Mouse (Mus musculus): ENCODE results near the gene Ttc36. TPM values are rescaled to one million over a fixed set of nuclear protein-coding genes. Genes with fewer than 3 reads are reported as not detected.

Gene Ttc36
- polyA plus RNA-seq, 1 experiment: 17.6 TPM

GRCm38 (mm10) chr9:44817522-44817921, 14.7 kb upstream of the Ttc36 start:
- H3K4me1 ChIP-seq (ENCODE audit: control insufficient read depth, insufficient read depth, low read length): no peaks in the 10 kb centered on the region
- no peak for DNase-seq
- H3K4me3 ChIP-seq (replicated peaks; ENCODE audit: extremely low read depth, low read depth, low read length): no peak overlapping the region
- TF ChIP-seq CTCF (IDR thresholded peaks at IDR 0.05; ENCODE audit: insufficient read depth, low read length): no peak
- no peak for TF ChIP-seq POLR2A (IDR thresholded peaks at IDR 0.05; ENCODE audit: borderline replicate concordance, extremely low read depth, low read depth, low read length)
- 83% methylated on average over 5 of the region's 5 CpGs for WGBS

- DNase-seq: no peak
- TF ChIP-seq CTCF (IDR thresholded peaks at IDR 0.05; ENCODE audit: insufficient read depth, low read length) (no peak), POLR2A (IDR thresholded peaks at IDR 0.05; ENCODE audit: borderline replicate concordance, extremely low read depth, low read depth, low read length) (no peak)
- Histone ChIP-seq H3K4me1 (ENCODE audit: control insufficient read depth, insufficient read depth, low read length) (no peaks in the 10 kb centered on the region), H3K4me3 (replicated peaks; ENCODE audit: extremely low read depth, low read depth, low read length) (no peak overlapping the region)
- WGBS: 92% methylated on average over 8 of the region's 8 CpGs
Measured at GRCm38 (mm10) chr9:44814179-44814578, 11.3 kb upstream of the Ttc36 start.

GRCm38 (mm10) chr9:44810316-44810715, 7.4 kb upstream of the Ttc36 start:
- WGBS: 66% methylated on average over 10 of the region's 10 CpGs
- Histone ChIP-seq H3K4me3 (replicated peaks; ENCODE audit: extremely low read depth, low read depth, low read length) (no peak overlapping the region), H3K4me1 (ENCODE audit: control insufficient read depth, insufficient read depth, low read length) (no peaks in the 10 kb centered on the region)
- TF ChIP-seq POLR2A (IDR thresholded peaks at IDR 0.05; ENCODE audit: borderline replicate concordance, extremely low read depth, low read depth, low read length) (no peak), CTCF (IDR thresholded peaks at IDR 0.05; ENCODE audit: insufficient read depth, low read length) (no peak)
- no peak for DNase-seq

GRCm38 (mm10) chr9:44807778-44808177, 4.9 kb upstream of the Ttc36 start:
- WGBS: 94% methylated on average over 10 of the region's 10 CpGs
- TF ChIP-seq POLR2A (IDR thresholded peaks at IDR 0.05; ENCODE audit: borderline replicate concordance, extremely low read depth, low read depth, low read length): no peak
- no peak for TF ChIP-seq CTCF (IDR thresholded peaks at IDR 0.05; ENCODE audit: insufficient read depth, low read length)
- H3K4me3 ChIP-seq (replicated peaks; ENCODE audit: extremely low read depth, low read depth, low read length): no peak overlapping the region
- no peak for DNase-seq
- no peaks in the 10 kb centered on the region for H3K4me1 ChIP-seq (ENCODE audit: control insufficient read depth, insufficient read depth, low read length)

GRCm38 (mm10) chr9:44807141-44807540, 4.3 kb upstream of the Ttc36 start:
- WGBS: 62% methylated on average over 5 of the region's 5 CpGs
- Histone ChIP-seq H3K4me3 (replicated peaks; ENCODE audit: extremely low read depth, low read depth, low read length) (no peak overlapping the region), H3K4me1 (ENCODE audit: control insufficient read depth, insufficient read depth, low read length) (no peaks in the 10 kb centered on the region)
- TF ChIP-seq POLR2A (IDR thresholded peaks at IDR 0.05; ENCODE audit: borderline replicate concordance, extremely low read depth, low read depth, low read length): no peak
- TF ChIP-seq CTCF (IDR thresholded peaks at IDR 0.05; ENCODE audit: insufficient read depth, low read length): no peak
- DNase-seq: no peak

GRCm38 (mm10) chr9:44805536-44805935, 2.7 kb upstream of the Ttc36 start:
- TF ChIP-seq POLR2A (IDR thresholded peaks at IDR 0.05; ENCODE audit: borderline replicate concordance, extremely low read depth, low read depth, low read length) (no peak), CTCF (IDR thresholded peaks at IDR 0.05; ENCODE audit: insufficient read depth, low read length) (no peak)
- H3K4me3 ChIP-seq (replicated peaks; ENCODE audit: extremely low read depth, low read depth, low read length): no peak overlapping the region
- WGBS: 87% methylated on average over 5 of the region's 5 CpGs
- no peaks in the 10 kb centered on the region for H3K4me1 ChIP-seq (ENCODE audit: control insufficient read depth, insufficient read depth, low read length)
- DNase-seq: no peak

- Histone ChIP-seq H3K4me1 (ENCODE audit: control insufficient read depth, insufficient read depth, low read length) (no peaks in the 10 kb centered on the region), H3K4me3 (replicated peaks; ENCODE audit: extremely low read depth, low read depth, low read length) (no peak overlapping the region)
- DNase-seq: no peak
- TF ChIP-seq POLR2A (IDR thresholded peaks at IDR 0.05; ENCODE audit: borderline replicate concordance, extremely low read depth, low read depth, low read length) (no peak), CTCF (IDR thresholded peaks at IDR 0.05; ENCODE audit: insufficient read depth, low read length) (no peak)
- WGBS: 91% methylated on average over 10 of the region's 10 CpGs
Measured at GRCm38 (mm10) chr9:44804678-44805077, 1.8 kb upstream of the Ttc36 start.

GRCm38 (mm10) chr9:44801669-44802068, 1.2 kb downstream of the Ttc36 start:
- DNase-seq: no peak
- H3K4me3 ChIP-seq (replicated peaks; ENCODE audit: extremely low read depth, low read depth, low read length): no peak overlapping the region

GRCm38 (mm10) chr9:44799958-44800324, 2.9 kb downstream of the Ttc36 start:
- DNase-seq: no peak
- Histone ChIP-seq H3K4me1 (ENCODE audit: control insufficient read depth, insufficient read depth, low read length) (no peaks in the 10 kb centered on the region), H3K4me3 (replicated peaks; ENCODE audit: extremely low read depth, low read depth, low read length) (no peak overlapping the region)
- WGBS: 39% methylated on average over 9 of the region's 9 CpGs
- TF ChIP-seq POLR2A (IDR thresholded peaks at IDR 0.05; ENCODE audit: borderline replicate concordance, extremely low read depth, low read depth, low read length): no peak
- TF ChIP-seq CTCF (IDR thresholded peaks at IDR 0.05; ENCODE audit: insufficient read depth, low read length): no peak

More at GRCm38 (mm10) chr9:44801669-44802068, 1.2 kb downstream of the Ttc36 start:
- no peaks in the 10 kb centered on the region for H3K4me1 ChIP-seq (ENCODE audit: control insufficient read depth, insufficient read depth, low read length)
- TF ChIP-seq CTCF (IDR thresholded peaks at IDR 0.05; ENCODE audit: insufficient read depth, low read length): no peak
- no peak for TF ChIP-seq POLR2A (IDR thresholded peaks at IDR 0.05; ENCODE audit: borderline replicate concordance, extremely low read depth, low read depth, low read length)
- 71% methylated on average over 6 of the region's 6 CpGs for WGBS

GRCm38 (mm10) chr9:44799102-44799957, 3.5 kb downstream of the Ttc36 start, which contains the start of gene Tmem25:
TSS of gene Tmem25 (minus strand) at chr9:44799307.
- Histone ChIP-seq H3K4me1 (ENCODE audit: control insufficient read depth, insufficient read depth, low read length) (no peaks in the 10 kb centered on the region), H3K4me3 (replicated peaks; ENCODE audit: extremely low read depth, low read depth, low read length) (peak within 1 kb of the TSS; percentile 73)
- WGBS: 1% methylated on average over 75 of the region's 75 CpGs
- no peak for TF ChIP-seq CTCF (IDR thresholded peaks at IDR 0.05; ENCODE audit: insufficient read depth, low read length)
- TF ChIP-seq POLR2A (IDR thresholded peaks at IDR 0.05; ENCODE audit: borderline replicate concordance, extremely low read depth, low read depth, low read length): peak; percentile 49; the same call in 1 of the 2 replicates
- DNase-seq: peak; percentile 83
